Mouse (Mus musculus): ENCODE results near the gene Edf1.

The Edf1 gene

DNA sequence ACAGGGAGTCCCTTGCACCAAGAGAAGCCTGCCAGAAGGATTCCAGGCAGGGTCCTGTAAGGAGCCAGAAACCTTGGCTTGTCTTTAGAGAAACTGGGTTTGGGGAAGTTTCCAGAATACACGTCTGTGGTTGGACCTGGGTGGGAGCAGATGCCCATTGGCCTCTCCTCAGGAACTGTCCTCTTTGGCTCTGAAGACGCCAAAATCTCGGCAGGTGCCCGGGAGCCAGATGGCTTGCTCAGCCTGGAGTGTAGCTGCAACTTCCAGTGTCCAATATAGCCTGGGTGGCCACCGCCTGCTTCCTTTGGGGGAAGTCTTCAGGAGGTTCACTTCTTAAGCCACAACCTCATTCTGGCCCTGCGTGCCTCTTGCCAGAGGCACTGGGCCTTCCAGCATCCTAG lies 24.3 kb downstream of the Edf1 start:
- no peak for DNase-seq (ENCODE audit: low read depth, low spot score)

DNA sequence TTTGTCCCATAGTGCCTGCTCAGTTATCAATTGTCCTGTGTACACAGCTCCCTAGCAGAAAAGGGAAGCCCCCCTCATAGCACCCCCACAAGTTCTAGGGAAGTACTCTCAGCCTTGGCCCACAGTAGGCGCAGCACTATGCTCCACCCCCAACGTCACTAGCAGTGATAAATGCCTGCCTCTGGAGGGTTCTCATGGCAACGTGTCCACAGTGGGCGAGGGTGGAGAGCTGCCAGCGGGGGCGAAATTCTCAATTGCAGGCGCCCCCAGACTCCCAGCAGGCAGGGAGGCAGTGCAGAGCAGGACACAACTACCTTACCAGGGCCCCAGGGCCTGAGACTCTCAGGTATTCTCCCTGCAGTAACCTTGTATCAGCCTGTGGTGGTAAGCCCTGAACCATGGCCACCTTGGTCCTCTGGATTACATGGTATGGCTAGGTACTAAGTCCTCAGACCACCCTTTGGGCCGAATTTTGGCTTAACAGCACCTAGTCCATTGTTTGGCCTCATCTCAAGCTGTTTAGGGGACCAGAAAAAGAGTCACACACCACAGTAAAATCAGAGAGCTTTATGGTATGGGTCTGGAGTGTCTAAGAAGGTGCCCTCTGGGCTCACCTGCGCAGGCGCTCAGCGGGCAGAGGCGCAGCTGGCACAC lies 24.9 kb downstream of the Edf1 start:
- no peak for DNase-seq (ENCODE audit: low read depth, low spot score)

DNA sequence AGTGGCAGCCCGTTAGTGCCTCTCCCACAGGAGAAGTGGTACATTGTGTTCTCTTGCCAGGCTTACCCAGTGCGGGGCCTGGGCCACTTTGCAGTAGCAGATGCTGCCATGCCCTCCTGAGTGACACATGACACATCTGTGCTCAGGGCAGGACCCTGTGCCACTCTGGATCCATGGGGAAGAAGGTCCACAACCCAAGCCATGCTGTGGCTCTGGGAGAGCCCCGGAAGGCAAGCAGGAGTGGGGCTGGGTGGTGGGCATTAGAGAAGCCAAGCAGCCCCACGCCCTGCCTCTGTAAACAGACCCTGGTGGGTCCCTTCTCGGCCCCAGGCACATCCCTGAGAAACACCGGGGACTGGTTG lies 25.5 kb downstream of the Edf1 start:
- DNase-seq (ENCODE audit: low read depth, low spot score): no peak

DNA sequence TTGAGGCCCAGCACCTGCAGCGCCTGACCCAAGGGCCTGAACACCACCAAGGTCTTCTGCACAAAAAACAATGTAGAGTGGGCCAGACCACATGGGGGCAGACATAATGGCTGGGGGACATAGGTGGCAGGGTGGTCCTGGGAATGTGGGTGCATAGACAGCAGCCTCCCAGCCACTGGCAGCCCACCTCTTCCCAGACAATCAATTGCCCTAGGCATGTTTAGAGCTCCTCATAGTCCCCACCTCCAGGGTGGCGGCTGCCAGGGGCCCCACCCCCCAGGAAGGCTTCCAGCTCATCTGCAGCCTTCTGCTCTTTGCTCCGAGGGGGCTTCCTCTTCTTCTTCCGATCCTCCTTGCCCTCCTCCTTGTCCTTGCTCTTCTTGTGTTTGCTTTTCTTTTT lies 25.9 kb downstream of the Edf1 start:
- DNase-seq (ENCODE audit: low read depth, low spot score): no peak

DNA sequence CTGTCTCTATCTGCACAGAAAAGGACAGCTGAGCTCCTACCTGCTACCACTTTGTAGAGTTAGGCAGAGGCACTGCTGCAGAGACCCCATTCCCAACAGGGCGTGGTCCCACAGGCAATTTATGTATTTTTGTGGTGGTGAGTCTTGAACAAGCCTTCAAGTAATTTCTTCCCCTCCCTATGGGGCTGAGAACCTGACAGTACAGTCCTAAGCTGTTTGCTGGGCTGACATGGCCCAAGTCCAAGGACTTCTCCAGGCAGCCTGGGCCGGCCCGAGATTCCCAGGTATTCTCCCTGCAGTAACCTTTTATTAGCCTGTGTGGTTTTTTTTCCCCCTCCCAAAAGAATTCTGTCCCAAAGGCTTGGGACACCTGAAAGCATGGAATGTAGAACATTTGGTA lies 26.5 kb downstream of the Edf1 start:
- DNase-seq (ENCODE audit: low read depth, low spot score): no peak

DNA sequence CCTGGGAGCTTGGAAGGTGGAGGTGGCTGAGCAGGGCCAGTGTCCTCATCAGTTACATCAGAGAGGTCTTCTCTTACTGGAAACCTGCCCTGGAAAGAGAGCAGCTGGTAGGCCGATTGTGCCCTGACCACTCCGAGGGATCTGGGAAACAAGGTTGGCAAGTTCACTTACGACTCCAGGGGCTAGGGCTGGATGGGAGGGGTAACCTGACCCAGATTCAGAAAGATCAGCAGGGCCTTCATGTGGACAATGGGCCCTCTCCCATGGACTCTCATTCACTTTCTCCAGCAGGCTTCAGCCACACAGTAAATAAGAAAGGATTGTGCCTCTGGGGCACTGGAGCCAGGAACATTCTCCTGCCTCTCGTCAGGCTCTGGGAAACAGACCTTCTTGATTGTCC lies 27.2 kb downstream of the Edf1 start:
- no peak for DNase-seq (ENCODE audit: low read depth, low spot score)

DNA sequence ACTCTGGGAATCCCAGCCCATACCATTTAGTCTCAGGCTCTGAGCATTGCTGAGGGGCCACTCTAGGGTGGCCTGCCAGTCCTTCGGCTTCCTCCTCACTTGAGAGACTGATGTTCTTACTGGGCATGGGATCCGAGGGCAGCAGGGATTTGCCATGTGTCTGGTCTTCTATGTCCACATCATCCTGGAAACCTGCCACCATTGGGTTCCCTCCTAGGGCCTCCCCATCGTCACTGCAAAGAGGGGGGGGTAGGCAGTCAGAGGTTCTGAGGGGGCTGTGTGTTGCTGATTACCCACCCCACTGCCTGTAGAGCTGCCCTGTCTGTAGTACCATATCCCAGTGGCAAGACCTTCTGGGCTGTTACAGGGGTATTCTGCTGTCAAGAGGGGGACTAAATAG lies 28.0 kb downstream of the Edf1 start:
- DNase-seq (ENCODE audit: low read depth, low spot score): no peak

DNA sequence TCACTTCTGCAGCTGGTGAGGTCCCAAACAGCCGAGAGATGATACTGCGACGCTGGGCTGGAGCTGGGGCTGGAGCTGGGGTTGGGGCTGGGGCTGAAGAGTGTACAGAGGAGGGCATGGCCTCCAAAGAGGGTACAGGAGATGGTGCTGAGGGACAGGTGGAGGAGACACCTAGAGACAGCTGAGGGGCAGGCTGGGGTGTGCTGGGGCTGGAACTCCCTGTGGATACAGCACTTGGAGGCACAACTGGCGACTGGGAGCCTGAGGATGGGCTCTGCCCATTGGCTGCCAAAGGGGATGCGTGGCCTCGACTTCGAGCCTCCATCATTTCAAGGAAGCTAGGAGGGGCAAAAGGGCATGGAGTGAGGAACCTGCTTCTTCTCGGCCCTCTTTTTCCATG lies 29.6 kb downstream of the Edf1 start:
- no peak for DNase-seq (ENCODE audit: low read depth, low spot score)

DNA sequence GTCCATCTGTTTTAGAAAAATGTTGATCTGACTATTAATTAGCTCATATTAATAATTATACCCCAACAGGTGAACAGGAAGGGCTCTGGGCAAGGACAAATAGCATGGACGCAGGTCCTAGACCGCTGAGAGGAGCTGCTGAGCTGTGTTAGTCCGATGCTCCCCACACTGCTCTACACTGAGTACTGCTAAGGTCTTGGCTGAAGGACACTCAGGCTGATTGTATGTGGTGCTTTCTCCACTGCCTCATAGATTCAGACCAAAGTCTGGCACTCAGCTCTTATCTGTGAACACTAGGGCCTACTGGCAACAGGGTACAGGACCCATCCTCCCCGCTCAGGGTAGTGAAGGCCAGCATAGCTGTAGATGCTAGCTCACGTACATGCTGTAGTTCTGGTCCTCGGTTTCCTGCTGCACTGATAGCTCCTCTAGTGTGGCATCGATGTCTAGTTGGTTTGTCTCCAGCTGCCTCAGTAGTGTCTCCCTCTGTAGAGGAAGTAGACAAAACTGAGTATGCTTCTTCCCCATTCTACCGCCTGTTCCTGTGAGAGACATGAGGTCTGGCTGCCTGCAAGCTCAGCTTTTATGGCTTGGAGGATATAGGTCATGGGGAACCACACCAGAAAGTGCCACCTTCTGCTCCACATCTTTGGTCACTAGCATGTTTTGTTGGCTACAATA lies 30.7 kb downstream of the Edf1 start:
- DNase-seq (ENCODE audit: low read depth, low spot score): no peak

DNA sequence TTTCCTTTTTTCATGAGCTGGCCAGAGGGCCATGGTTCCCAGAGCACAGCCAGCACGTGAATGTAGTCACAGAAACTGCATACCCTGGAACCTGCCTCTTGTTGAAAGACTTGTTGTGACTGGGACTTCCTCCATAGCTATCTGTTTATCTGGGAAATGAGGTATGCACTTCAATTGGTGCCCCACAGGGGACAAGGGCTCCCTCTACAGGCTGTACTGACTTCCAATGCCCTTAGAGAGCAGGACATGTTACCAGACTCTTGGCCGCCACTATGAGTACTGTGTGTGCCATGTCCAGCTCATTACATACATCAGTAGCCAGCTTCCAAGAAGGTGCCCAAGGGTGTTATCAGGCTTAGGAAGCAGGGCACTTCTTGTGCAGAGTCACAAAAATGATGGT lies 34.2 kb downstream of the Edf1 start:
- DNase-seq (ENCODE audit: low read depth, low spot score): no peak

DNA sequence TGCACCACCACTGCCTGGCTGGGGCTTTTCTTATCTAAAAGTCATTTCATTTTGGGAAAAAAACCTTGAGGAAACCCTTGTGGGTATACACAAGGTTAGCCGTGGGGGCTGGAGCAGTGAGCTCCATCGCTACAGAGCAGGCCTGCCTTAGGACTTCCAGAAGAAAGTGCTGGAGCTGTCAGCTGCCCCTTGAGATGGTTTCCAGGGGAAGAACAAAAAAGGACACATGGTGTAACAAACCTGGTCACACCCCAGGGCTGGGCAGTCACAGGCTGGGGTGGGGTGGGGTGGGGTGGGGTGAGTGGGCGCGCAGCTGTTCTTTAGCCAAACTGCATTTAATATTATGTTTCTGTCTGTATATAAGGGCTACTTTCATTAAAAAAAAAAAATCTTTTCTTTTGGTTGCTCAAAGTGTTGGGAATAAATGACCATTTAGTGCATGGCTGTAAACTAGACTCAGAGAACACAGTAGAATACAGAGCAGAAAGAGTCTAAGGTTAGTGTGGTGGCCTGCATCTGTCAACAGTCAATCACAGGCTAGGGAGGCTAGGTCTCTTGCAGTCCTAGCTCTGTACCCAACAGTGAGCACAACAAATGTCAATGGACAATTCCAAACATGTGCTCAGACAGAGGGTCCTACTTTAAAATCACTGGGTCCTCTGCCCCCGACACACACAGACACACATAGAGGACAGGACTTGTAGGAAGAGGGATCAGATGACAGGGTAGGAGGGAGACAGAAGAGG lies 39.3 kb downstream of the Edf1 start:
- no peak for DNase-seq (ENCODE audit: low read depth, low spot score)

DNA sequence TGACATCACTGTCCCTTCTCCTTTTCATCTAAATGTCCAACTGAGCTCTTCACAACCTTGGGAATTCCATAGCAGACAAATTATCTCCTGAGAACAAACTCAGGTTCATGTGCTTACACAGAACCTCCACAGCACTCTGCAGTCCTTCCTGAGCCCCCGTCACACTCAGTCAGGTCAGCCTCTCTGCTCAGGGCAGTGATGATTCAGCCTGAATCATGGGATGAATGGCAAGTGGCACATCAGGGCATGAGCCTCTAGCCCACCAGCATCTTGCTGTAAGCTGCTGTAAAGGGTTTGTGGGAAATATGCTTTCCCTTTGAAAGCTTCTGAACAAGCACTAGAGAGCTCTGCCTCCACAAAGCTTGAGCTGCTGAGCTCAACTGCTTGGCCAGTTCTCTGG lies 41.1 kb downstream of the Edf1 start:
- DNase-seq (ENCODE audit: low read depth, low spot score): no peak

DNA sequence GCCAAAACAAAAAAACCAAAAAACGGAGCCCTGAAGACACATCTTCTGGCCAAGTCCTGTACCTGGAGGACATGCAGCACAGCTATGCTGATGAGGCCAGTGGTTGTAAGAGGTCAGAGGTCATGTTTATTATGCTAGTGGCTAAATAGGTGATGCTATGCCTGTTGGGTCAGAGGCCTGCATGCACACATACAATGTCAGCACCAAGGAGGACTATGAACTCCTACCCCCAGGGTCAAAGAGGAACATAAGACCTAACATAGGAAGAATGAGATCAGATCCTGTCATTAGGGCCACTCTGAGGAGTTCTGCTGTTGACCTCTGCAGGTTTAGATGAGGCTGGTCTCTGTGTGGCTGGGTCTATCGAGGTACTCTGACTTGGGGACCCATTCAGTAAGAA lies 42.4 kb downstream of the Edf1 start:
- no peak for DNase-seq (ENCODE audit: low read depth, low spot score)

DNA sequence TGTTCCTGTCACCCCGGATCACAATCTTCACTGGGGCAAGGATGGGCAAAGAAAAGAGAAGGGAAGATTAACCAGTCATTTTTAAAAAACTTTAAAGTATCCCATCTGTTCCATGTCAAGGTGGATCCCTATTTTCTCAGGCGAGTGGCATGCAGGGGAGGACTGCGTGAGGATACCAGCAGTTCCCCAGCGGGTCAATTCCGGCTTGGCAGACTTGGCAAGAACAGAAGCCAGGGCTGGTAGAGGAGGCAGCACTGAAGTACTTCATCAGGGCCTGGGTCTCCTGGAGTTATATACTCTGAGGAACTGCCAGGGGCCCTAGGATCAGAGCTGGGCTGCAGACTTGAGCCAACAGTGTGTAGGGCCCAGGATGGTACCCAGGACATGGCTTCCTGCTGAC lies 44.9 kb downstream of the Edf1 start:
- no peak for DNase-seq (ENCODE audit: low read depth, low spot score)

DNA sequence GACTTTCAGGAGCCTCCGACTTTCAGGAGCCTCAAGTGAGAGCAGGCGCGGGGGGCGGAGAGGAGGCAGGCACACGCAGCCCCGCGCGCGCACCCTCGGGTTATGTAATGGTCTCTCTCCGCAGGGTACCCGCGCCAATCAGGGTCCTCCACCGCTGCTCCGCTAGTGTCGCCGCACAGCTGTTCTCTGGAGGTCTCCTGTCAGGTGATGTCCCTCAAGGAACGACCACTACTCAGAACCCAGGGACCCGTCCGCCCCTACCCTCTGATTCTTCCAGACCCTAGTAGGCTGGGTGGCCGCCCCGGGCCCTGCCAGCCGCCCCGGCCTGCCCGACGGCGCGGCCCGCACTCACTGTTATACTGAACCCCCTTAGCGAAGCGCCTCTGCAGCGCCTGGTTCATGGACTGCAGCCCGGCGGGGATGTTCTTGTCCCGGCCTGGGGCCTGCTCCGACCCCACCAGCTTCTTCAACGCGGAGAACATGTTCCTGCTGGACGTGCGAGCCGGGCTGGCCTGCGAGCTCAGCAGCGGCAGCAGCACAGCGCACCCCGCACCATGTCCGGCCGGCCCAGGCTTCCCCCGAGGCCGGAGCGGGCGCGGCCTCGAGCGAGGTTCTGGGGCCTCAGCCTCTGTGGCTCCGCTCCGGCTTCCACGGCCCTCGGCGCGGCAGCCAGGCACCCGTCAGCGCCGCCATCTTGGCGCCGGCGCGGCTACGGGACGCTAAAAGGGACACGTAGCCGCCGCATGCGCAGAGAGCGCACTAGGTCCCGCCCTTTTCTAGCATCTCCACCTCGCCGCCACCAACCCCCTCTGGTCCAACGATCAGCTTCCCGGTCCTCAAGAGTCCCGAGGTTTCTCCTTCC lies 50.3 kb downstream of the Edf1 start, which contains the start of gene Rabl6:
Gene Rabl6, minus strand, starts transcription at position 761 of the 862 bp plus-strand sequence.
- peak; percentile 83 for DNase-seq (ENCODE audit: low read depth, low spot score)

DNA sequence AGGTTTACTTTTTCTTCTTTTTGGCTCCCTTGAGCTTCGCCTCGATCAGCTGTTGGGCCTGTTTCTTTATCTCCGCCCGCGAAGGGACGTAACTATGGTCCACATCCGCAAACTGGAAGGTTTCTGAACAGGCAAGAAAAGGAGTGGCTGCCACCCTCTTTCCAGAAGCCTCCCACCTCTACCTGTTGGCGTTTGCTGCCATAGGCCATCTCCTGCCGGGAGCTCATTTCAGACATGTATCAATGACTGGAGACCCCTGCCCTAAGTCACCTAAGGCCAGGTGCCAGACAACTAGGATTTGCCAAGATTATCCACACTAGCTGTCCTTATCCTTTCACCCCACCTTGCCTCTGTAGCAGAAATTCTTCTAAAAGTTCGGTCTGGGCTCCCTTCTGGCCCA lies 51.0 kb downstream of the Edf1 start:
- DNase-seq (ENCODE audit: low read depth, low spot score): no peak

All from embryo, embryonic 11.5 days (tissue).